Mouse (Mus musculus) olfactory bulb, adult 2 months (tissue): Measurements from ENCODE around the gene Zfhx3.

Source experiments
- CTCF ChIP-seq: fragments of 200-500 bp; IDR thresholded peaks from 2 replicates; pipeline ENCODE4 v1.5.1; 2012; ENCODE audit warnings: low read depth, mild to moderate bottlenecking, low read length, moderate library complexity; ENCODE audit not compliant: insufficient read depth
- POLR2A ChIP-seq: fragments of 200-500 bp; IDR thresholded peaks from 2 replicates; pipeline ENCODE4 v1.6.1; 2012; ENCODE audit warnings: mild to moderate bottlenecking, low read depth, low read length, moderate library complexity; ENCODE audit not compliant: insufficient read depth

GRCm38 (mm10) chr8:108768051-108768450, 825.6 kb downstream of the Zfhx3 start:
- TF ChIP-seq POLR2A (no peak), CTCF (no peak)
